Mouse (Mus musculus): ENCODE results near the gene Mbd4. TPM values are rescaled to one million over a fixed set of nuclear protein-coding genes. Genes with fewer than 3 reads are reported as not detected.
"Not testable (repeated sequence)": the region's sequence is repeated elsewhere in the genome, so short reads cannot be mapped to it uniquely, and the experiment has no call there.

The Mbd4 gene
- polyA plus RNA-seq, 1 experiment from 2014 or later, result 24.7 TPM

- no peak overlapping the region for H3K9ac ChIP-seq (ENCODE audit: low read length)
- DNase-seq (ENCODE audit: low spot score, missing footprints) (no peak), ATAC-seq (ENCODE audit: low FRiP score) (no peak)
- no peaks in the 10 kb centered on the region for H3K27me3 ChIP-seq (ENCODE audit: control insufficient read depth, insufficient read depth, low read length)
- H3K27ac ChIP-seq (ENCODE audit: low read depth, low read length), result no peak overlapping the region
- H3K9me3 ChIP-seq (ENCODE audit: control insufficient read depth, low read length), result no peaks in the 10 kb centered on the region
- H3K4me1 ChIP-seq (ENCODE audit: control insufficient read depth, insufficient read depth, low read length), result no peaks in the 10 kb centered on the region
- H3K4me2 ChIP-seq, result no peak overlapping the region
- H3K36me3 ChIP-seq (ENCODE audit: control insufficient read depth, insufficient read depth, low read length), result no peaks in the 10 kb centered on the region
- H3K4me3 ChIP-seq (ENCODE audit: low read depth, low read length), result no peak overlapping the region
Observed at GRCm38 (mm10) chr6:115833861-115834260, 19.3 kb downstream of the Mbd4 start.

- H3K4me2 ChIP-seq, result no peak overlapping the region
- ATAC-seq (ENCODE audit: low FRiP score) (no peak), DNase-seq (ENCODE audit: low spot score, missing footprints) (no peak)
- H3K27me3 ChIP-seq (ENCODE audit: control insufficient read depth, insufficient read depth, low read length), result no peaks in the 10 kb centered on the region
- H3K4me3 ChIP-seq (ENCODE audit: low read depth, low read length), result no peak overlapping the region
- WGBS, result 88% methylated on average over 2 of the region's 2 CpGs
- H3K36me3 ChIP-seq (ENCODE audit: control insufficient read depth, insufficient read depth, low read length), result no peaks in the 10 kb centered on the region
- no peak overlapping the region for H3K27ac ChIP-seq (ENCODE audit: low read depth, low read length)
- no peaks in the 10 kb centered on the region for H3K9me3 ChIP-seq (ENCODE audit: control insufficient read depth, low read length)
- H3K9ac ChIP-seq (ENCODE audit: low read length), result no peak overlapping the region
- no peaks in the 10 kb centered on the region for H3K4me1 ChIP-seq (ENCODE audit: control insufficient read depth, insufficient read depth, low read length)
Observed at GRCm38 (mm10) chr6:115832152-115832850, 20.9 kb downstream of the Mbd4 start.

- no peak for DNase-seq (ENCODE audit: low spot score, missing footprints)
- WGBS, result 88% methylated on average over 6 of the region's 6 CpGs
- no peaks in the 10 kb centered on the region for H3K4me1 ChIP-seq (ENCODE audit: control insufficient read depth, insufficient read depth, low read length)
Observed at GRCm38 (mm10) chr6:115830779-115831601, 22.2 kb downstream of the Mbd4 start.

GRCm38 (mm10) chr6:115823850-115824464 lies 29.2 kb downstream of the Mbd4 start:
- not testable (repeated sequence) for H3K27ac ChIP-seq (ENCODE audit: low read depth, low read length); H3K4me1 ChIP-seq (ENCODE audit: control insufficient read depth, insufficient read depth, low read length); H3K4me3 ChIP-seq (ENCODE audit: low read depth, low read length); H3K36me3 ChIP-seq (ENCODE audit: control insufficient read depth, insufficient read depth, low read length); H3K27me3 ChIP-seq (ENCODE audit: control insufficient read depth, insufficient read depth, low read length); H3K9ac ChIP-seq (ENCODE audit: low read length); H3K9me3 ChIP-seq (ENCODE audit: control insufficient read depth, low read length)
- peak; percentile 95 for DNase-seq (ENCODE audit: low spot score, missing footprints)
- 2% methylated on average over 4 of the region's 11 CpGs for WGBS
- H3K4me2 ChIP-seq, result peak overlapping the region; percentile 1; the same call in 1 of the 2 replicates
- ATAC-seq (ENCODE audit: low FRiP score), result peak; percentile 89

More at GRCm38 (mm10) chr6:115830779-115831601, 22.2 kb downstream of the Mbd4 start:
- no peak for ATAC-seq (ENCODE audit: low FRiP score)
- Histone ChIP-seq H3K9ac (ENCODE audit: low read length) (no peak overlapping the region), H3K27me3 (ENCODE audit: control insufficient read depth, insufficient read depth, low read length) (no peaks in the 10 kb centered on the region), H3K4me2 (no peak overlapping the region), H3K4me3 (ENCODE audit: low read depth, low read length) (no peak overlapping the region), H3K9me3 (ENCODE audit: control insufficient read depth, low read length) (no peaks in the 10 kb centered on the region), H3K27ac (ENCODE audit: low read depth, low read length) (no peak overlapping the region), H3K36me3 (ENCODE audit: control insufficient read depth, insufficient read depth, low read length) (no peaks in the 10 kb centered on the region)

GRCm38 (mm10) chr6:115821216-115821993 lies 31.8 kb downstream of the Mbd4 start:
- Histone ChIP-seq H3K9me3 (ENCODE audit: control insufficient read depth, low read length) (no peaks in the 10 kb centered on the region), H3K36me3 (ENCODE audit: control insufficient read depth, insufficient read depth, low read length) (no peaks in the 10 kb centered on the region), H3K4me1 (ENCODE audit: control insufficient read depth, insufficient read depth, low read length) (no peaks in the 10 kb centered on the region), H3K9ac (ENCODE audit: low read length) (no peak overlapping the region), H3K4me3 (ENCODE audit: low read depth, low read length) (no peak overlapping the region), H3K4me2 (no peak overlapping the region), H3K27ac (ENCODE audit: low read depth, low read length) (no peak overlapping the region), H3K27me3 (ENCODE audit: control insufficient read depth, insufficient read depth, low read length) (no peaks in the 10 kb centered on the region)
- WGBS, result 89% methylated on average over 8 of the region's 8 CpGs
- ATAC-seq (ENCODE audit: low FRiP score) (no peak), DNase-seq (ENCODE audit: low spot score, missing footprints) (no peak)

GRCm38 (mm10) chr6:115818129-115818528 lies 35.0 kb downstream of the Mbd4 start:
- H3K9ac ChIP-seq (ENCODE audit: low read length), result no peak overlapping the region
- no peaks in the 10 kb centered on the region for H3K9me3 ChIP-seq (ENCODE audit: control insufficient read depth, low read length)
- peaks cover 3% of the 10 kb centered on the region; the same call in 1 of the 2 replicates for H3K4me1 ChIP-seq (ENCODE audit: control insufficient read depth, insufficient read depth, low read length)
- no peaks in the 10 kb centered on the region for H3K36me3 ChIP-seq (ENCODE audit: control insufficient read depth, insufficient read depth, low read length)
- DNase-seq (ENCODE audit: low spot score, missing footprints) (no peak), ATAC-seq (ENCODE audit: low FRiP score) (no peak)
- 85% methylated on average over 2 of the region's 2 CpGs for WGBS
- H3K4me3 ChIP-seq (ENCODE audit: low read depth, low read length), result no peak overlapping the region
- no peak overlapping the region for H3K4me2 ChIP-seq
- no peaks in the 10 kb centered on the region for H3K27me3 ChIP-seq (ENCODE audit: control insufficient read depth, insufficient read depth, low read length)
- no peak overlapping the region for H3K27ac ChIP-seq (ENCODE audit: low read depth, low read length)

GRCm38 (mm10) chr6:115815041-115815440 lies 38.1 kb downstream of the Mbd4 start:
- Histone ChIP-seq H3K4me2 (no peak overlapping the region), H3K9ac (ENCODE audit: low read length) (no peak overlapping the region), H3K4me1 (ENCODE audit: control insufficient read depth, insufficient read depth, low read length) (peaks cover 3% of the 10 kb centered on the region; the same call in 1 of the 2 replicates), H3K27ac (ENCODE audit: low read depth, low read length) (no peak overlapping the region), H3K4me3 (ENCODE audit: low read depth, low read length) (no peak overlapping the region), H3K9me3 (ENCODE audit: control insufficient read depth, low read length) (no peaks in the 10 kb centered on the region), H3K36me3 (ENCODE audit: control insufficient read depth, insufficient read depth, low read length) (no peaks in the 10 kb centered on the region), H3K27me3 (ENCODE audit: control insufficient read depth, insufficient read depth, low read length) (no peaks in the 10 kb centered on the region)
- WGBS, result 88% methylated on average over 4 of the region's 4 CpGs
- ATAC-seq (ENCODE audit: low FRiP score), result no peak
- no peak for DNase-seq (ENCODE audit: low spot score, missing footprints)

GRCm38 (mm10) chr6:115814104-115814503 lies 39.1 kb downstream of the Mbd4 start:
- Histone ChIP-seq H3K4me2 (no peak overlapping the region), H3K36me3 (ENCODE audit: control insufficient read depth, insufficient read depth, low read length) (no peaks in the 10 kb centered on the region), H3K27me3 (ENCODE audit: control insufficient read depth, insufficient read depth, low read length) (no peaks in the 10 kb centered on the region), H3K4me1 (ENCODE audit: control insufficient read depth, insufficient read depth, low read length) (peaks cover 3% of the 10 kb centered on the region; the same call in 1 of the 2 replicates), H3K4me3 (ENCODE audit: low read depth, low read length) (no peak overlapping the region), H3K27ac (ENCODE audit: low read depth, low read length) (no peak overlapping the region), H3K9ac (ENCODE audit: low read length) (no peak overlapping the region), H3K9me3 (ENCODE audit: control insufficient read depth, low read length) (no peaks in the 10 kb centered on the region)
- DNase-seq (ENCODE audit: low spot score, missing footprints) (peak; percentile 87), ATAC-seq (ENCODE audit: low FRiP score) (peak; percentile 27; the same call in 1 of the 2 replicates)
- 27% methylated on average over 4 of the region's 4 CpGs for WGBS

All from midbrain, embryonic 11.5 days (tissue).